Mouse (Mus musculus): Measurements from ENCODE around the gene Itgb2.

DNA sequence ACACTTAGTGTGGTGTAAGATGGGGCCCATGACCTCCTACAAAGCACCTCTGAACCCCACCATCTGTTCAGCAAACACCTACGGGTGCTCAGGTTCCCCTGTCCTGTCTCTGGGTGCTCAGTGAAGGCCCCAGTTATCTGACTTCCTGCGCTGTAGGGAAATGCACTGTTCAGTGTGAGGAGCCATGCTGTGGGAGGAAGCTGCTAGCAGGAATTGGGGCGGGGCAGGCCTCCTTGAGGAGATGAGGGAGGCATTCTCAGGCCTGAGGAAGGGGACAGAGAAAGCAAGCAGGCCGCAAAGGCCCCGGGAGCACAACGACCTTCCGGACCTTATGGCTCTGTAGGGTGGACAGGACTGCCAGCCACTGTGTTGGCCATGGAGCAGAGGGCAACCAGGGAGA is 59.1 kb downstream of the Itgb2 start:
- TF ChIP-seq POLR2A (IDR thresholded peaks at IDR 0.05; ENCODE audit: low read depth, low read length) = no peak
- TF ChIP-seq CTCF (IDR thresholded peaks at IDR 0.05; ENCODE audit: extremely low read depth, insufficient read depth, insufficient read length, insufficient replicate concordance) = no peak

All from spleen, adult 2 months (tissue).